Mouse (Mus musculus): ENCODE measurements around the gene Plekhh2. TPM values are rescaled to one million over a fixed set of nuclear protein-coding genes. Genes with fewer than 3 reads are reported as not detected.

The Plekhh2 gene
- 6.8 TPM for polyA plus RNA-seq (2015; fragmentation: Illumina TruSeq; extraction: RNeasy Lipid Tissue Mini Kit (QIAGEN cat#74804); ENCODE audit: insufficient read depth, low replicate concordance)

GRCm38 (mm10) chr17:84511682-84512515 lies at the start of gene Plekhh2:
Plekhh2 (plus strand) TSS chr17:84511895.

GRCm38 (mm10) chr17:84465753-84466608 lies 45.7 kb upstream of the Plekhh2 start, which contains the start of gene Thada:
Thada (minus strand) TSS chr17:84466205.

GRCm38 (mm10) chr17:84626276-84626856 lies 114.7 kb downstream of the Plekhh2 start, which contains the start of gene Dync2li1:
Dync2li1 (plus strand) TSS chr17:84626496.

Other genes starting within 250 kb of the Plekhh2 start
- 22.7 TPM for gene Thada, start 45.7 kb upstream of the Plekhh2 start, polyA plus RNA-seq (2015; fragmentation: Illumina TruSeq; extraction: RNeasy Lipid Tissue Mini Kit (QIAGEN cat#74804); ENCODE audit: insufficient read depth, low replicate concordance)
- gene Dync2li1, start 114.6 kb downstream of the Plekhh2 start, polyA plus RNA-seq (2015; fragmentation: Illumina TruSeq; extraction: RNeasy Lipid Tissue Mini Kit (QIAGEN cat#74804); ENCODE audit: insufficient read depth, low replicate concordance) = 6.6 TPM
- gene Abcg8, start 164.4 kb downstream of the Plekhh2 start, polyA plus RNA-seq (2015; fragmentation: Illumina TruSeq; extraction: RNeasy Lipid Tissue Mini Kit (QIAGEN cat#74804); ENCODE audit: insufficient read depth, low replicate concordance) = not detected
- gene Abcg5, start 171.1 kb downstream of the Plekhh2 start, polyA plus RNA-seq (2015; fragmentation: Illumina TruSeq; extraction: RNeasy Lipid Tissue Mini Kit (QIAGEN cat#74804); ENCODE audit: insufficient read depth, low replicate concordance) = not detected